Mouse (Mus musculus) heart, adult 9 months (tissue): Measurements from ENCODE around the gene Itgb1bp1.

Experiments used
- DNase-seq, 2 experiments: peaks; one replicate each; pipeline ENCODE4 v3.0.0; 2022; ENCODE audit warnings: low spot score in 2 of 2

The Itgb1bp1 gene

GRCm38 (mm10) chr12:21286243-21286622, at the start of gene Itgb1bp1:
Itgb1bp1 (minus strand) TSS chr12:21286284.
- peak; percentile 97 to 99 for DNase-seq

- DNase-seq = peak; percentile 18 to 51
Observed at GRCm38 (mm10) chr12:21335869-21336268, 49.8 kb upstream of the Itgb1bp1 start.

- no peak for DNase-seq
Observed at GRCm38 (mm10) chr12:21333766-21334165, 47.7 kb upstream of the Itgb1bp1 start.

- no peak for DNase-seq
Observed at GRCm38 (mm10) chr12:21333021-21333420, 46.9 kb upstream of the Itgb1bp1 start.

GRCm38 (mm10) chr12:21331711-21332110, 45.6 kb upstream of the Itgb1bp1 start:
- no peak for DNase-seq

GRCm38 (mm10) chr12:21330961-21331576, 45.0 kb upstream of the Itgb1bp1 start:
- peak; percentile 19 to 26 for DNase-seq

GRCm38 (mm10) chr12:21329661-21330400, 43.7 kb upstream of the Itgb1bp1 start:
- DNase-seq = no peak

GRCm38 (mm10) chr12:21326325-21326724, 40.2 kb upstream of the Itgb1bp1 start:
- no peak for DNase-seq

- no peak for DNase-seq
Observed at GRCm38 (mm10) chr12:21325266-21325665, 39.2 kb upstream of the Itgb1bp1 start.

- no peak for DNase-seq
Observed at GRCm38 (mm10) chr12:21324101-21324500, 38.0 kb upstream of the Itgb1bp1 start.

- DNase-seq = no peak
Observed at GRCm38 (mm10) chr12:21322856-21323255, 36.8 kb upstream of the Itgb1bp1 start.

GRCm38 (mm10) chr12:21322296-21322695, 36.2 kb upstream of the Itgb1bp1 start:
- no peak for DNase-seq

GRCm38 (mm10) chr12:21321170-21321569, 35.1 kb upstream of the Itgb1bp1 start:
- no peak for DNase-seq

- DNase-seq = no peak
Observed at GRCm38 (mm10) chr12:21320317-21320716, 34.2 kb upstream of the Itgb1bp1 start.

- DNase-seq = peak in 1 of 2 experiments; percentile 30
Observed at GRCm38 (mm10) chr12:21318143-21318895, 32.2 kb upstream of the Itgb1bp1 start.

GRCm38 (mm10) chr12:21316869-21317265, 30.8 kb upstream of the Itgb1bp1 start:
- DNase-seq = peak; percentile 30 to 64

- peak; percentile 83 for DNase-seq
Observed at GRCm38 (mm10) chr12:21315923-21316868, 30.1 kb upstream of the Itgb1bp1 start, which contains the start of gene Iah1. Iah1 (plus strand) TSS chr12:21316389.

- no peak for DNase-seq
Observed at GRCm38 (mm10) chr12:21312201-21312600, 26.1 kb upstream of the Itgb1bp1 start.

GRCm38 (mm10) chr12:21306721-21307120, 20.6 kb upstream of the Itgb1bp1 start:
- DNase-seq = no peak

- DNase-seq = no peak
Observed at GRCm38 (mm10) chr12:21305741-21306140, 19.7 kb upstream of the Itgb1bp1 start.

- DNase-seq = no peak
Observed at GRCm38 (mm10) chr12:21302361-21302783, 16.3 kb upstream of the Itgb1bp1 start.
